ENCODE assay signal across 31 mouse cellular contexts in the genomic region with DNA sequence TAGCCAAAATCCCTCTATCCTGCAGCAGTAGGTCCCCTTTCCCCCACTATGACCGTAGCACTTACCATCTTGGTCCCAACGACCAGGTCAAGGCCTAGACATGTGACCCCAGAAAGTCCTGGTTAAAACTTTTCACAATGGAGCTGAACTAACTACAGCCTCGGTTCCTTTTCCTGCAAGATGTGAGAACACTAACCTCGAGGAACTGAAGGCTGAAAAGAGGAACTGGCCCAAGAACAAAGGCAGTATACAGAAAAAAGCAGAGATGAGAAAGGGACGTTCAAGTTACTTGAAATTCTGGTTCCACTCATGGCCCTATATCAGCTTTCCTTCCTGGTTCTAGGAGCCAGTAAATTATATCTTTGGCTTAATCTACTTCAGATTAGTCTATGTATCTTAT.
DNase-seq lines count a peak whose midpoint lies in the region; ATAC-seq lines count a peak whose summit lies in the region.
"Had no signal": no experiment of that assay in that cellular context is flagged by ENCODE, and none has a peak within 500 bp of the region (broad histone marks: within the 10 kb centered on the region; RNA-seq: fewer than 3 reads in every experiment).

No protein-coding gene starts in this region.

- DNase-seq in lung, postnatal 25 days (ENCODE audit: low spot score): peak; percentile 9
- DNase-seq in lung, adult 18-20 months: no peak
- peak; percentile 4 to 16 for DNase-seq in B cell, adult 2 months
- no peak for DNase-seq in gastrocnemius, postnatal 36 days
- DNase-seq: adrenal gland, postnatal 14 days; cerebellum, adult 18-20 months; cerebellum, postnatal 10 days; forebrain, postnatal 0 days; gastrocnemius, postnatal 10 days; heart, adult 11 months; kidney, adult 9 months; kidney, postnatal 14 days; layer of hippocampus, adult 9-11 months; liver; lung, adult 2 months; right cerebral cortex, postnatal 4 days had no signal

- H3K4me3 ChIP-seq in kidney, embryonic 16.5 days (ENCODE audit: low read length): no peak overlapping the region
- no peak overlapping the region for H3K4me3 ChIP-seq in intestine, embryonic 16.5 days (ENCODE audit: low read length)
- H3K4me3 ChIP-seq: embryonic facial prominence, embryonic 10.5 days; embryonic facial prominence, embryonic 15.5 days; forebrain, embryonic 12.5 days; heart, embryonic 10.5 days; heart, embryonic 15.5 days; hindbrain, embryonic 12.5 days; midbrain, embryonic 12.5 days; neural tube, embryonic 13.5 days; stomach, embryonic 15.5 days had no signal

- intact Hi-C loops in gastrocnemius, postnatal 36 days (cut with DNase I): no loop called here

- ATAC-seq in common myeloid progenitor, adult 5-6 weeks (replicated peaks; ENCODE audit: low read depth, poor library complexity, severe bottlenecking): peak; percentile 66
- peak; percentile 70 for ATAC-seq in monocyte, adult 5-6 weeks (replicated peaks; ENCODE audit: insufficient number of reproducible peaks, low FRiP score, low TSS enrichment, poor library complexity, severe bottlenecking)
- ATAC-seq in kidney, embryonic 16.5 days (ENCODE audit: low FRiP score, low TSS enrichment): no peak
- no peak for ATAC-seq in intestine, embryonic 16.5 days
- ATAC-seq: forebrain, postnatal 0 days; intestine, postnatal 0 days had no signal

- no peaks in the 10 kb centered on the region for H3K4me1 ChIP-seq in kidney, embryonic 16.5 days (ENCODE audit: insufficient read depth, low read length)
- no peaks in the 10 kb centered on the region for H3K4me1 ChIP-seq in intestine, embryonic 16.5 days (ENCODE audit: control insufficient read depth, insufficient read depth, low read length)
- H3K4me1 ChIP-seq: embryonic facial prominence, embryonic 10.5 days; embryonic facial prominence, embryonic 15.5 days; forebrain, embryonic 12.5 days; heart, embryonic 10.5 days; heart, embryonic 15.5 days; hindbrain, embryonic 12.5 days; midbrain, embryonic 12.5 days; neural tube, embryonic 13.5 days; stomach, embryonic 15.5 days had no signal

- H3K27ac ChIP-seq in kidney, embryonic 16.5 days (ENCODE audit: low read length): no peak overlapping the region
- H3K27ac ChIP-seq in intestine, embryonic 16.5 days (ENCODE audit: low read length): no peak overlapping the region
- H3K27ac ChIP-seq: embryonic facial prominence, embryonic 10.5 days; embryonic facial prominence, embryonic 15.5 days; forebrain, embryonic 12.5 days; heart, embryonic 10.5 days; heart, embryonic 15.5 days; hindbrain, embryonic 12.5 days; macrophage; midbrain, embryonic 12.5 days; neural tube, embryonic 13.5 days; stomach, embryonic 15.5 days had no signal

- WGBS in kidney, embryonic 16.5 days: 64% methylated on average over 5 of the region's 5 CpGs
- 60% methylated on average over 5 of the region's 5 CpGs for WGBS in intestine, embryonic 16.5 days

- no peaks in the 10 kb centered on the region for H3K27me3 ChIP-seq in kidney, embryonic 16.5 days (ENCODE audit: insufficient read depth, low read length)
- H3K27me3 ChIP-seq in intestine, embryonic 16.5 days (replicated peaks; ENCODE audit: control insufficient read depth, insufficient read depth, low read length): no peaks in the 10 kb centered on the region
- H3K27me3 ChIP-seq: embryonic facial prominence, embryonic 15.5 days; forebrain, embryonic 12.5 days; heart, embryonic 15.5 days; hindbrain, embryonic 12.5 days; midbrain, embryonic 12.5 days; neural tube, embryonic 13.5 days; stomach, embryonic 15.5 days had no signal

- H3K36me3 ChIP-seq in kidney, embryonic 16.5 days (ENCODE audit: insufficient read depth, low read length): no peaks in the 10 kb centered on the region
- H3K36me3 ChIP-seq in intestine, embryonic 16.5 days (ENCODE audit: control insufficient read depth, insufficient read depth, low read length): no peaks in the 10 kb centered on the region
- H3K36me3 ChIP-seq: embryonic facial prominence, embryonic 10.5 days; embryonic facial prominence, embryonic 15.5 days; forebrain, embryonic 12.5 days; heart, embryonic 10.5 days; heart, embryonic 15.5 days; hindbrain, embryonic 12.5 days; midbrain, embryonic 12.5 days; neural tube, embryonic 13.5 days; stomach, embryonic 15.5 days had no signal

- H3K9me3 ChIP-seq in kidney, embryonic 16.5 days (ENCODE audit: low read length): no peaks in the 10 kb centered on the region
- H3K9me3 ChIP-seq in intestine, embryonic 16.5 days (ENCODE audit: control insufficient read depth, low read length): no peaks in the 10 kb centered on the region
- H3K9me3 ChIP-seq: embryonic facial prominence, embryonic 10.5 days; embryonic facial prominence, embryonic 15.5 days; forebrain, embryonic 12.5 days; heart, embryonic 10.5 days; heart, embryonic 15.5 days; hindbrain, embryonic 12.5 days; midbrain, embryonic 12.5 days; neural tube, embryonic 13.5 days; stomach, embryonic 15.5 days had no signal

- H3K9ac ChIP-seq in kidney, embryonic 16.5 days (replicated peaks; ENCODE audit: low read length): no peak overlapping the region
- H3K9ac ChIP-seq in intestine, embryonic 16.5 days (ENCODE audit: low read depth, low read length): no peak overlapping the region
- H3K9ac ChIP-seq: embryonic facial prominence, embryonic 15.5 days; forebrain, embryonic 12.5 days; forebrain, postnatal 0 days; heart, embryonic 15.5 days; hindbrain, embryonic 12.5 days; midbrain, embryonic 12.5 days; neural tube, embryonic 13.5 days; stomach, embryonic 15.5 days had no signal

- no peak overlapping the region for H3K4me2 ChIP-seq in kidney, embryonic 16.5 days (replicated peaks; ENCODE audit: low read depth, low read length)
- H3K4me2 ChIP-seq in intestine, embryonic 16.5 days (ENCODE audit: low read depth, low read length): no peak overlapping the region
- H3K4me2 ChIP-seq: embryonic facial prominence, embryonic 15.5 days; forebrain, embryonic 12.5 days; heart, embryonic 15.5 days; hindbrain, embryonic 12.5 days; midbrain, embryonic 12.5 days; neural tube, embryonic 13.5 days; stomach, embryonic 15.5 days had no signal

Comparison
In these comparisons a context has a peak if more than half of its experiments do, and no peak if none do; other contexts are left out.
1. DNase-seq: peak in lung, postnatal 25 days (single experiment) and B cell, adult 2 months (2 of 2); none in lung, adult 18-20 months (0 of 2) and gastrocnemius, postnatal 36 days (0 of 2).
2. ATAC-seq: peak in common myeloid progenitor, adult 5-6 weeks (single experiment) and monocyte, adult 5-6 weeks (single experiment); none in kidney, embryonic 16.5 days (single experiment) and intestine, embryonic 16.5 days (single experiment).